Mouse (Mus musculus) heart, embryonic 10.5 days (tissue): ENCODE data around the gene Nav3. TPM values are rescaled to one million over a fixed set of nuclear protein-coding genes. Genes with fewer than 3 reads are reported as not detected.

Experiments
- DNase-seq: peaks from one replicate; pipeline ENCODE4 v3.0.0-alpha.2; 2017; ENCODE audit warnings: low spot score
- H3K27ac ChIP-seq: fragments of 300-500 bp; sonication (generic); 2 replicates; pipeline ENCODE4 v1.5.1; 2016; ENCODE audit warnings: mild to moderate bottlenecking
- H3K27me3 ChIP-seq: fragments of 300-500 bp; sonication (generic); 2 replicates; pipeline ENCODE4 v1.6.1; 2016; ENCODE audit warnings: mild to moderate bottlenecking; ENCODE audit not compliant: poor library complexity, insufficient read depth, severe bottlenecking
- H3K36me3 ChIP-seq: fragments of 300-500 bp; sonication (generic); 2 replicates; pipeline ENCODE4 v1.6.1; 2016; ENCODE audit warnings: mild to moderate bottlenecking, moderate library complexity
- H3K4me1 ChIP-seq: fragments of 300-500 bp; sonication (generic); 2 replicates; pipeline ENCODE4 v1.6.1; 2016; ENCODE audit warnings: mild to moderate bottlenecking
- H3K4me3 ChIP-seq: fragments of 300-500 bp; sonication (generic); 2 replicates; pipeline ENCODE4 v1.5.1; 2016; ENCODE audit warnings: mild to moderate bottlenecking, moderate library complexity
- H3K9me3 ChIP-seq: fragments of 300-500 bp; sonication (generic); 2 replicates; pipeline ENCODE4 v1.6.1; 2016; ENCODE audit warnings: mild to moderate bottlenecking, moderate library complexity
- WGBS: fragments of 180-500 bp; shearing (Covaris S2); methylation state at CpG from one replicate; pipeline ENCODE4 v1.1.7; 2016; 5-methylcytosine and 5-hydroxymethylcytosine counted together
- polyA plus RNA-seq: library from polyadenylated mRNA; unstranded; fragments of >200 nt; fragmentation: Nextera tagmentation; extraction: Ambion mirVana; gene quantifications from 2 replicates; pipeline ENCODE4 v1.2.1, GENCODE M21; 2016

Gene Nav3
- polyA plus RNA-seq, 1 experiment from 2014 or later = 1.6 TPM

DNA sequence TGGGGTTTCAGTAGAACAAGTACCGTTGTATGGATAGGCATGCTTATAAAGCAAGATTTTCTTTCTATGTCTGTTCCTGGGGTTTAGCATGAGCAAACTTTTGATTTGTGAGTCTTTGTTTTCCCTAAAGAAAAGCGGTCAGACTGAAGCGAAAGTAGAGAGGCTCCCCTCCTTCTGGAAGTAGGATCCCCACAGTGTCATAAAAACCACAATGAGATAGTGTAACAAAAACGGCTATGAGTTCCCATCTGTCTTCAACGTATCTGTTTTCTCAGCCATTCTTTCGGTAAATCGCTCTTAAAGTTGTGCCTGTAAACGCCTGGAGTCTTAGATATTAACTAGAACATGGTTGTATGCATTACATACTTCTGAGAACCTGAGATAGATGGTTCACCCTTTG lies 479.7 kb downstream of the Nav3 start:
- Histone ChIP-seq H3K27me3 (no peaks in the 10 kb centered on the region), H3K4me3 (no peak overlapping the region), H3K36me3 (no peaks in the 10 kb centered on the region), H3K9me3 (no peaks in the 10 kb centered on the region), H3K27ac (no peak overlapping the region), H3K4me1 (no peaks in the 10 kb centered on the region)
- DNase-seq = no peak
- WGBS = 84% methylated on average over 8 of the region's 8 CpGs

DNA sequence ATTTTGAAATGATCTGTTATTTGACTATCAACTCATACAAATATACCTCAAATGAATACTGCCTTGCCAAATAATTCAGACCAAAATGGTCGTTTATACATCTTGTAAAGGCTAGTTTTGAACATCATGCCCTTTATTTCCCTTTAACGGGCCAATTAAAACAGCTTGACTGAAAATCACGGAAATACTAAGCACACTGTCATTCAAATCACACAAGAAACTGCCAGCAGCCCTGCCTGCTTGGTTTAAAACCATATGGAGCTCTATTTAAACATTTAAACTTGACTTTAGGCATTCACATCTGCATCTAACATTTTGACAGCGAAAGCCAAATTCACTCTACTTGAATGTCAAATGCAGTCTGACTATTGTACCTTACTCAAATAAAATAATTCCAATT lies 481.8 kb downstream of the Nav3 start:
- no peak for DNase-seq
- no peaks in the 10 kb centered on the region for H3K4me1 ChIP-seq
- no peak overlapping the region for H3K4me3 ChIP-seq
- H3K27ac ChIP-seq = no peak overlapping the region
- H3K36me3 ChIP-seq = no peaks in the 10 kb centered on the region
- H3K9me3 ChIP-seq = no peaks in the 10 kb centered on the region
- no peaks in the 10 kb centered on the region for H3K27me3 ChIP-seq
- WGBS = 70% methylated on average over 4 of the region's 4 CpGs

DNA sequence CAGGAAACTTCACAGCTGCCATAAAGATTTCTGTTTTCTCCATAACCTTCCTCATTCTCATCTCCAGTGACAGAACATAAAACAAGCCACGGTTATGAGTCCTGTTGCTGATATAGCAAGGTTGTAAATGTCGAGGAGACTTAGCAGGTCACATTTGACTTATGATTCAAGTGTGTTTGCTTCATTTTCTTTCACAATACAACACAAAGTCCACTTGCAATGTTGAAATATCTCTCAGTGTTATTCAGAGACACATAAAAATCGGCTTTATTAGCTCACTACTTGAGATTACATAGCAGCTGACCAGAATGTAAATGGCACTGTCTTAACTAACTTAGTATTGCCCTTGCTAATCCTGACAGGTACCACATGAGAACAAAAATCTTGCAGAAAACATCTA lies 482.5 kb downstream of the Nav3 start:
- Histone ChIP-seq H3K4me1 (no peaks in the 10 kb centered on the region), H3K27me3 (no peaks in the 10 kb centered on the region), H3K36me3 (no peaks in the 10 kb centered on the region), H3K9me3 (no peaks in the 10 kb centered on the region), H3K27ac (no peak overlapping the region), H3K4me3 (no peak overlapping the region)
- WGBS = 67% methylated on average over 3 of the region's 3 CpGs
- no peak for DNase-seq

DNA sequence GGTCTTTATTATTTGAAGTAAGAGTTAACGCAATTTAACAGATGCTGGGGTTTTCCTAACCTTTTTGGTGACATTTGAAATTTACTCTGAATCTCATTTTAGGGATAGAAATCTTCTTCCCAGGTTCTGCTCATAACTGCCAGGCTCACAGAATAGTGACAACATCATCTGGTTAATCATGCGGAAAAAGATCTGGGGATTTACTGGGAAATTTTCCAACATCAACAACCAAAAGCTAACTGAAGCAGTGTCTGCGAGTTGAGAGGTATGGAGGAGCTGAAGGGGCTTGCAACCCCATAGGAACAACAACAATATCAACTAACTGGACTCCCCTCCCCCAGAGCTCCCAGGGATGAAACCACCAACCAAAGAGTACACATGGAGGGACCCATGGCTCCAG lies 505.7 kb downstream of the Nav3 start:
- H3K27me3 ChIP-seq = no peaks in the 10 kb centered on the region
- no peak for DNase-seq
- no peaks in the 10 kb centered on the region for H3K4me1 ChIP-seq
- H3K9me3 ChIP-seq = no peaks in the 10 kb centered on the region
- H3K4me3 ChIP-seq = no peak overlapping the region
- 62% methylated on average over 3 of the region's 3 CpGs for WGBS
- no peak overlapping the region for H3K27ac ChIP-seq
- H3K36me3 ChIP-seq = no peaks in the 10 kb centered on the region

DNA sequence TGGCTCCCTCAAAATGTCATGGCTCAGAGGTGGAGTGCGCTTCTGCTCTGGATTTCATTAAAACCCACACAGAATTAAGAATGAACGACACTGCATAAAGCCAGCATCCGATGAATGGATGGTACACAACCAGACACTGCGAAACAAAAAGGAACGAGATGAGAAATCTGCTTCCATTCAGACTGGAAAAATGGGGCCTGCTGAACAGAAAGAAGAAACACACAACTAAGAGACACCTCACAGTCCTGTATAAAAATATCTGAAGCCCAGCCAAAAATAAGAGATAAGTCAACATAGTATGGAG lies 526.7 kb downstream of the Nav3 start:
- no peaks in the 10 kb centered on the region for H3K27me3 ChIP-seq
- H3K36me3 ChIP-seq = no peaks in the 10 kb centered on the region
- 86% methylated on average over 5 of the region's 5 CpGs for WGBS
- no peaks in the 10 kb centered on the region for H3K9me3 ChIP-seq
- no peak overlapping the region for H3K4me3 ChIP-seq
- H3K4me1 ChIP-seq = no peaks in the 10 kb centered on the region
- no peak for DNase-seq
- H3K27ac ChIP-seq = no peak overlapping the region

DNA sequence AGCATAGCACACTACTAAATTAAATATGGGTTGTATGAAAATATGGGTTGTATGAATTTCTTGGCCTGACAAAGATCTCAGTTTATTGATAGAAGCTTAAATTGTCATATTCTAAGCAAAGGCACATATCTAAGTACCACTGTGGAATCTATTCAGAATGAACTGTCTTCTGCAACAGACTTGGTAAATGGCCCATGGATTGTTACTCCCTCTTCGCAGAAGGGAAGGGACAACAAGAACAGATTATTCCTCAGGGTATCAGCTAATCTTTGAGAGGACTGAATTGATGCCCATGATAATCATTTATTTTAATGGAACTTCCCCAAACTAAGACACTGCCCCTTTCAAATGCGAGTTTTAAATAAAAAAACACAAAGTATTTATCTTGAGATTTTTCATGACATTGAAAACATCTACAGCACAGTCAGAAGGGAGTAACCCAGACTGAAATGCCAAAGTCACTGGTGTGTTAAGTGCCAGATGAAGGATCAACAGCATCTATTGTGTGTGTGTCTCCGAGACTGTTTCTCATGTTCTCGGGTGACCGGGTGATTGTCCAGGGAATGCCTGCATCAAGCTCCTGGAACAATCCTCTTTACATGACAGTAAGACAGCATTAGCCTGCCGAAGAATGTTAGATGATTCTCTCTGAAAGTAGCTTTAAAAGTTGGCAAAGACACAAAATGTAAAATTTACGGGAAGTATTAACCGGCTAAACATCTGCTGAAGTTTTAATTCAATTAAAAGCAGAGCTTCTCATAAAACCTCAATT lies 527.3 kb downstream of the Nav3 start:
- H3K36me3 ChIP-seq = no peaks in the 10 kb centered on the region
- no peak overlapping the region for H3K27ac ChIP-seq
- no peak for DNase-seq
- H3K9me3 ChIP-seq = no peaks in the 10 kb centered on the region
- no peak overlapping the region for H3K4me3 ChIP-seq
- no peaks in the 10 kb centered on the region for H3K4me1 ChIP-seq
- WGBS = 83% methylated on average over 8 of the region's 8 CpGs
- no peaks in the 10 kb centered on the region for H3K27me3 ChIP-seq

DNA sequence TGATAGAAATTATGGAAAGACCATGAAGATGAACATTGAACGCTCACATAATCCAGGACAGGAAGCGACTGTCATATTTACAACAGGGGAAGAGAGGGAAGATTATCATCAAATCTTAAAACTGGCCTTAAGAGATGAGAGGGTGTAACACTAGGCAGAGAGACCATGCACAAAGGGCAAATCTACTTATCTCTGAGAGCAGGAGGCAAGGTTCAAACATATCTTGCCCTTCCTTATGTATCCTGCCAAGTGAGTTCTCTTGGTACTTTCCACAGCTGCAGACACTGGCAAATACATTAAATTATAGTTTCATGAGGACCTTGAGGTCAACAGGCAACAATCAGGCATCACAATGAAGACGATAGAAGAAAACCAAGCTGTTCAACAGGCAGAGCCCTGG lies 529.9 kb downstream of the Nav3 start:
- Histone ChIP-seq H3K4me1 (peaks cover 3% of the 10 kb centered on the region; the same call in 1 of the 2 replicates), H3K27me3 (no peaks in the 10 kb centered on the region), H3K4me3 (no peak overlapping the region), H3K36me3 (no peaks in the 10 kb centered on the region), H3K9me3 (no peaks in the 10 kb centered on the region), H3K27ac (no peak overlapping the region)
- WGBS = 77% methylated on average over 3 of the region's 3 CpGs
- DNase-seq = no peak

DNA sequence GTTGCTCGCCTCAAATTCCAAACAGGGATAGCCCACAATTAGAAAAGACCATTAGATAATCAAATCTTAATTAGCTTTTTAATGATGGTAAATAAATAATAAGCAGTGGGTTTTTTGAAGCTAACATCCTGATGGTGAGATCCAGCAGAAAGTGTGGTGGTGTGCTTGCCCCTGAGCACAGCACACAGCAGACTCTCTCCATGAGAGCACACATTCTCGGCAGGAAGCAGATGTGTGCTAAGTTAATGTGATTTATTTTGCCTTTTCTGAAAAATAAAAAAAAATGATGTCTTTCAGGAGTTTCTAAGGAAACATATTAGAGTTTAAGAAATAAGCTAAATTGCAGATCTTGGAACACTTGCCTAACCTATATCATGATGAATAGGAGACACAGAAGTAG lies 531.9 kb downstream of the Nav3 start:
- DNase-seq = no peak
- no peak overlapping the region for H3K4me3 ChIP-seq
- H3K4me1 ChIP-seq = peaks cover 3% of the 10 kb centered on the region; the same call in 1 of the 2 replicates
- no peaks in the 10 kb centered on the region for H3K27me3 ChIP-seq
- H3K27ac ChIP-seq = no peak overlapping the region
- H3K9me3 ChIP-seq = no peaks in the 10 kb centered on the region
- WGBS = 78% methylated on average over 2 of the region's 2 CpGs
- no peaks in the 10 kb centered on the region for H3K36me3 ChIP-seq

DNA sequence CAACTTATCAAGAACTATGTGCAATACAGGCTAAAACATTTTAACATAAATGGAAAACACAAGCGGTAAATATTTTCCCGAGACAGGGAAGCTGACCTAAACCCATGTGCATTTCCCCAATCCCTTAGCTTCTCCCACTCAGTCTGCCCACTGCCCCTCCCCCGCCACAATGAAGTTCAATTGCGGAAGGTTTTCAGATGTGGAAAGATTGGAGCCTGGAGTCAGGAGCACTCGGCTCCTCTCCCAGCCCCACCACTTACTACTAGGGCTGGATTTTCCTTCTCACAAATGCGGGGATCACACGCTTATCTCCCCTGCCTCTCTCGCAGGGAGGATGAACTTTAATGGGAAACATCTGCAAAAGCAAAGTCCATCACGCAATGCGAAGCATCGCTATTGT lies 534.6 kb downstream of the Nav3 start:
- Histone ChIP-seq H3K27ac (no peak overlapping the region), H3K36me3 (no peaks in the 10 kb centered on the region), H3K27me3 (no peaks in the 10 kb centered on the region), H3K4me3 (no peak overlapping the region), H3K4me1 (peaks cover 3% of the 10 kb centered on the region; the same call in 1 of the 2 replicates), H3K9me3 (no peaks in the 10 kb centered on the region)
- WGBS = 40% methylated on average over 11 of the region's 11 CpGs
- DNase-seq = no peak

DNA sequence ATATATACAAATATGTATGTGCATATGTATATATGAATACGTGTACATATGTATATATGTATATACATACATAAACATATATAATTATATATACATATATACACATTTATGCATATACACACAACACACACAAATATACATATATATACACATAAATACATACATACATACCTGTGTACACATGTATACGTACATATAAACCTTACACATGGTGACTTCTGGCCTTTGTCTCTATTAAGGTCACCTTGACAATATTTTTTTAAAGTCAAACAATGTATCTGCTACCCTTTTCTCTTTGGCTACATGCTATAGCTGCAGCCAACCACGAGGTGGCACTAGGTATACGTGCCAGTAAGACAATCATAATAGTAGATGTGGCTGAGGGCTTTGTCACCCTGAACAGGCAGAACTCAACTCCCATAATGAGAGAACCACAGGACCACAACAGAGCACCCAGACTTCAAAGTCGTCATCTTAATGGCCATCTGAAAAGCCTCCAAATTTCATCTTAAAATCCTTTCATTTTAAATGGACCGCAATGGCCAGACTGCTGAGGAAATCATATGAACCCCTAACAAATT lies 535.3 kb downstream of the Nav3 start:
- no peak overlapping the region for H3K27ac ChIP-seq
- no peaks in the 10 kb centered on the region for H3K27me3 ChIP-seq
- peak; percentile 78 for DNase-seq
- 16% methylated on average over 6 of the region's 6 CpGs for WGBS
- H3K9me3 ChIP-seq = no peaks in the 10 kb centered on the region
- no peak overlapping the region for H3K4me3 ChIP-seq
- peaks cover 3% of the 10 kb centered on the region; the same call in 1 of the 2 replicates for H3K4me1 ChIP-seq
- no peaks in the 10 kb centered on the region for H3K36me3 ChIP-seq

DNA sequence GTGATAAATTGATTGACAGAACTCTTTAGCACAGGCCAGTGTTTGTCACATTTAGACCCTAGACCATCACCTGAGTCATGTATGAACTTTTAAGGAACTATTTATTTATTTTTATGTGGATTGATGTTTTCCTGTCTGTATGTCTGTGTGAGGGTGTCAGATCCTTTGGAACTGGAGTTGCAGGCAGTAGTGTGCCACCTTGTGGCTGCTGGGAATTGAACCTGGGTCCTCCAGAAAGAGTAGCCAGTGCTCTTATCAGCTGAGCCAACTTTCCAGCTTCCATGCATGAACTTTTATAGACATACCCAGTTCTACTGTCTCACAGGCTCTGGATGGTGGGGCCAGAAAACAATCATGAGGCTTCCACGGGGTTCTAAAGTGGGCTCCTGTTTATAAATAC lies 536.5 kb downstream of the Nav3 start:
- peaks cover 3% of the 10 kb centered on the region; the same call in 1 of the 2 replicates for H3K4me1 ChIP-seq
- no peaks in the 10 kb centered on the region for H3K9me3 ChIP-seq
- no peak overlapping the region for H3K27ac ChIP-seq
- no peaks in the 10 kb centered on the region for H3K27me3 ChIP-seq
- H3K4me3 ChIP-seq = no peak overlapping the region
- no peaks in the 10 kb centered on the region for H3K36me3 ChIP-seq
- 39% methylated on average over 1 of the region's 1 CpGs for WGBS
- no peak for DNase-seq

DNA sequence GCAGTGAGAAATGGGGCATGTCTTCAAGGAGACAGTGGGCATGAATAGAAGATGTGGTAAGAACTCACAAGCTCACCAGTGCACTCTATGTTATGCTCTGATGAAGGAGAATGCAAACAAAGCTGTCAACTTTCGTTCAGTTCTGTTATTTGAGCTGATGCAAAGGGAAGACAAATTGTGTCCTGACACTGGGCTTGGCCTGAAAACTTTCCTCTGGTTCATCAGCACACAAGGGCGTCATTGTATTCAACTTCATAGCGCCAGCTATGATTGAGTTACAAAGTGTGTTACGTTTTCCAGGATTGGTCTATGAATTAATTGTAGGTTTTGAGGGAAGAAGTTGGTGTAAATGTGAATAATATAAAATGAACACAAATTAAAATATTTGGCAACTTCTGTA lies 548.8 kb downstream of the Nav3 start:
- Histone ChIP-seq H3K4me1 (peaks cover 5% of the 10 kb centered on the region; the same call in 1 of the 2 replicates), H3K27me3 (no peaks in the 10 kb centered on the region), H3K36me3 (no peaks in the 10 kb centered on the region), H3K9me3 (no peaks in the 10 kb centered on the region), H3K4me3 (no peak overlapping the region), H3K27ac (no peak overlapping the region)
- no peak for DNase-seq
- WGBS = 80% methylated on average over 4 of the region's 4 CpGs

DNA sequence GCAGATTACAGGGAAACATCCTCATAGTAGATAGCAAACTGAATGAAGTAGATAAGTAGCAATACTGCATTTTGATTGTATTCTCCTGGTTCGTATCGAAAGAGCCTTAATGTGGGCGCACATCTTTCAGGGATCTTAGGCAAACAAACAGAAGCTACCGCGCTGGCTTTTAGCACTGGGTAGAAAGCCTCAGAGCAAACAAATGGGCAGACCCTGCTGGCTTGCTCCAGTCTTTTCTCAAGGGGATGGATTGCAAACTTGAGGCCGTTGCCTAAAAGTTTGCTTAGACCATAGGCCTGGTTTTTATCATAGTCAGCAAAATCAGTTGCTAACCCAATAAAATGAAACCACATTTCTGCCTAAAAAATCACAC lies 549.6 kb downstream of the Nav3 start:
- Histone ChIP-seq H3K9me3 (no peaks in the 10 kb centered on the region), H3K27ac (no peak overlapping the region), H3K36me3 (no peaks in the 10 kb centered on the region), H3K27me3 (no peaks in the 10 kb centered on the region), H3K4me1 (peaks cover 5% of the 10 kb centered on the region; the same call in 1 of the 2 replicates), H3K4me3 (no peak overlapping the region)
- 26% methylated on average over 6 of the region's 6 CpGs for WGBS
- no peak for DNase-seq
